Mouse (Mus musculus): ENCODE results near the gene Zfp2. TPM values are rescaled to one million over a fixed set of nuclear protein-coding genes. Genes with fewer than 3 reads are reported as not detected.

Gene Zfp2
- polyA plus RNA-seq (2012; rRNA removed): 0.59 TPM in 2 replicates

GRCm38 (mm10) chr11:50915671-50916320 is at the start of gene Zfp2:
Zfp2 (minus strand) TSS chr11:50916165.
- DNase-seq: peak; percentile 88
- Histone ChIP-seq H3K27me3 (ENCODE audit: control insufficient read depth, insufficient read depth, low read length) (no peaks in the 10 kb centered on the region), H3K4me3 (ENCODE audit: control insufficient read depth, insufficient read depth, low read length) (peak within 1 kb of the TSS; percentile 94), H3K4me1 (replicated peaks; ENCODE audit: control insufficient read depth, insufficient read depth, low read length) (no peaks in the 10 kb centered on the region; the same call in 1 of the 2 replicates), H3K27ac (ENCODE audit: control insufficient read depth, insufficient read depth, low read length) (no peak within 1 kb of the TSS), H3K36me3 (ENCODE audit: control insufficient read depth, insufficient read depth, low read length) (no peaks in the 10 kb centered on the region)
- WGBS: under 1% methylated on average over 47 of the region's 47 CpGs
- TF ChIP-seq POLR2A (IDR thresholded peaks at IDR 0.05; ENCODE audit: control insufficient read depth, extremely low read depth, insufficient read depth, low read length, poor library complexity): no peak
- TF ChIP-seq CTCF (IDR thresholded peaks at IDR 0.05; ENCODE audit: borderline replicate concordance, control insufficient read depth, extremely low read depth, insufficient read depth, low read length, poor library complexity): peak; percentile 45; the same call in 1 of the 2 replicates

- no peaks in the 10 kb centered on the region for H3K27me3 ChIP-seq (ENCODE audit: control insufficient read depth, insufficient read depth, low read length)
- H3K4me1 ChIP-seq (replicated peaks; ENCODE audit: control insufficient read depth, insufficient read depth, low read length): no peaks in the 10 kb centered on the region
- H3K4me3 ChIP-seq (ENCODE audit: control insufficient read depth, insufficient read depth, low read length): no peak overlapping the region
- WGBS: 9% methylated on average over 2 of the region's 2 CpGs
- TF ChIP-seq CTCF (IDR thresholded peaks at IDR 0.05; ENCODE audit: borderline replicate concordance, control insufficient read depth, extremely low read depth, insufficient read depth, low read length, poor library complexity) (no peak), POLR2A (IDR thresholded peaks at IDR 0.05; ENCODE audit: control insufficient read depth, extremely low read depth, insufficient read depth, low read length, poor library complexity) (no peak)
- no peak for DNase-seq
- H3K27ac ChIP-seq (ENCODE audit: control insufficient read depth, insufficient read depth, low read length): no peak overlapping the region
- no peaks in the 10 kb centered on the region for H3K36me3 ChIP-seq (ENCODE audit: control insufficient read depth, insufficient read depth, low read length)
Measured at GRCm38 (mm10) chr11:50964886-50965285, 48.9 kb upstream of the Zfp2 start.

GRCm38 (mm10) chr11:50953665-50954064 is 37.7 kb upstream of the Zfp2 start, which contains the start of gene Prop1:
Prop1 (minus strand) TSS chr11:50953765.
- Histone ChIP-seq H3K27me3 (ENCODE audit: control insufficient read depth, insufficient read depth, low read length) (no peaks in the 10 kb centered on the region), H3K36me3 (ENCODE audit: control insufficient read depth, insufficient read depth, low read length) (no peaks in the 10 kb centered on the region), H3K4me1 (replicated peaks; ENCODE audit: control insufficient read depth, insufficient read depth, low read length) (no peaks in the 10 kb centered on the region), H3K27ac (ENCODE audit: control insufficient read depth, insufficient read depth, low read length) (no peak within 1 kb of the TSS), H3K4me3 (ENCODE audit: control insufficient read depth, insufficient read depth, low read length) (no peak within 1 kb of the TSS)
- 86% methylated on average over 6 of the region's 6 CpGs for WGBS
- DNase-seq: no peak
- no peak for TF ChIP-seq POLR2A (IDR thresholded peaks at IDR 0.05; ENCODE audit: control insufficient read depth, extremely low read depth, insufficient read depth, low read length, poor library complexity)
- TF ChIP-seq CTCF (IDR thresholded peaks at IDR 0.05; ENCODE audit: borderline replicate concordance, control insufficient read depth, extremely low read depth, insufficient read depth, low read length, poor library complexity): no peak

GRCm38 (mm10) chr11:50952290-50952689 is 36.3 kb upstream of the Zfp2 start:
- 46% methylated on average over 14 of the region's 14 CpGs for WGBS
- H3K36me3 ChIP-seq (ENCODE audit: control insufficient read depth, insufficient read depth, low read length): no peaks in the 10 kb centered on the region
- TF ChIP-seq CTCF (IDR thresholded peaks at IDR 0.05; ENCODE audit: borderline replicate concordance, control insufficient read depth, extremely low read depth, insufficient read depth, low read length, poor library complexity) (no peak), POLR2A (IDR thresholded peaks at IDR 0.05; ENCODE audit: control insufficient read depth, extremely low read depth, insufficient read depth, low read length, poor library complexity) (no peak)
- no peak for DNase-seq
- H3K27ac ChIP-seq (ENCODE audit: control insufficient read depth, insufficient read depth, low read length): no peak overlapping the region
- no peak overlapping the region for H3K4me3 ChIP-seq (ENCODE audit: control insufficient read depth, insufficient read depth, low read length)
- no peaks in the 10 kb centered on the region for H3K27me3 ChIP-seq (ENCODE audit: control insufficient read depth, insufficient read depth, low read length)
- no peaks in the 10 kb centered on the region for H3K4me1 ChIP-seq (replicated peaks; ENCODE audit: control insufficient read depth, insufficient read depth, low read length)

GRCm38 (mm10) chr11:50943506-50943905 is 27.5 kb upstream of the Zfp2 start, which contains the start of gene 4933414I15Rik:
4933414I15Rik (minus strand) TSS chr11:50943765.
- no peak for DNase-seq

GRCm38 (mm10) chr11:50942386-50942785 is 26.4 kb upstream of the Zfp2 start:
- Histone ChIP-seq H3K27me3 (ENCODE audit: control insufficient read depth, insufficient read depth, low read length) (no peaks in the 10 kb centered on the region), H3K4me3 (ENCODE audit: control insufficient read depth, insufficient read depth, low read length) (no peak overlapping the region), H3K36me3 (ENCODE audit: control insufficient read depth, insufficient read depth, low read length) (no peaks in the 10 kb centered on the region), H3K4me1 (replicated peaks; ENCODE audit: control insufficient read depth, insufficient read depth, low read length) (no peaks in the 10 kb centered on the region), H3K27ac (ENCODE audit: control insufficient read depth, insufficient read depth, low read length) (no peak overlapping the region)
- DNase-seq: no peak
- TF ChIP-seq POLR2A (IDR thresholded peaks at IDR 0.05; ENCODE audit: control insufficient read depth, extremely low read depth, insufficient read depth, low read length, poor library complexity) (no peak), CTCF (IDR thresholded peaks at IDR 0.05; ENCODE audit: borderline replicate concordance, control insufficient read depth, extremely low read depth, insufficient read depth, low read length, poor library complexity) (no peak)
- 61% methylated on average over 12 of the region's 12 CpGs for WGBS

More at GRCm38 (mm10) chr11:50943506-50943905, 27.5 kb upstream of the Zfp2 start, which contains the start of gene 4933414I15Rik:
- Histone ChIP-seq H3K4me3 (ENCODE audit: control insufficient read depth, insufficient read depth, low read length) (no peak within 1 kb of the TSS), H3K27ac (ENCODE audit: control insufficient read depth, insufficient read depth, low read length) (no peak within 1 kb of the TSS), H3K27me3 (ENCODE audit: control insufficient read depth, insufficient read depth, low read length) (no peaks in the 10 kb centered on the region), H3K4me1 (replicated peaks; ENCODE audit: control insufficient read depth, insufficient read depth, low read length) (no peaks in the 10 kb centered on the region), H3K36me3 (ENCODE audit: control insufficient read depth, insufficient read depth, low read length) (no peaks in the 10 kb centered on the region)
- 83% methylated on average over 14 of the region's 14 CpGs for WGBS
- TF ChIP-seq CTCF (IDR thresholded peaks at IDR 0.05; ENCODE audit: borderline replicate concordance, control insufficient read depth, extremely low read depth, insufficient read depth, low read length, poor library complexity) (no peak), POLR2A (IDR thresholded peaks at IDR 0.05; ENCODE audit: control insufficient read depth, extremely low read depth, insufficient read depth, low read length, poor library complexity) (no peak)
